Mouse (Mus musculus) hematopoietic stem cell, adult 5-6 weeks (primary cell): ENCODE measurements around the gene Mccc1. TPM values are rescaled to one million over a fixed set of nuclear protein-coding genes. Genes with fewer than 3 reads are reported as not detected.

Experiments
- ATAC-seq, 2 experiments: fragments of 125-278 bp in 1 of 2; replicated peaks in 1 of 2; 2 replicates each; pipeline ENCODE4 v1.8.0; 2016 to 2017; ENCODE audit warnings: inconsistent platforms in 2 of 2, mild to moderate bottlenecking in 2 of 2, moderate number of reproducible peaks in 2 of 2, low read depth in 1 of 2, moderate TSS enrichment in 1 of 2; ENCODE audit not compliant: low FRiP score in 2 of 2, poor library complexity in 2 of 2, severe bottlenecking in 2 of 2, insufficient read depth in 1 of 2, low TSS enrichment in 1 of 2
- total RNA-seq: library from RNA; stranded (forward); fragments of 172-1452, 232-1000 nt; gene quantifications from 2 replicates; pipeline ENCODE4 v1.2.3, GENCODE M21; 2017

Mccc1 gene
- 6.9 and 18.2 TPM in 2 replicates for total RNA-seq

DNA sequence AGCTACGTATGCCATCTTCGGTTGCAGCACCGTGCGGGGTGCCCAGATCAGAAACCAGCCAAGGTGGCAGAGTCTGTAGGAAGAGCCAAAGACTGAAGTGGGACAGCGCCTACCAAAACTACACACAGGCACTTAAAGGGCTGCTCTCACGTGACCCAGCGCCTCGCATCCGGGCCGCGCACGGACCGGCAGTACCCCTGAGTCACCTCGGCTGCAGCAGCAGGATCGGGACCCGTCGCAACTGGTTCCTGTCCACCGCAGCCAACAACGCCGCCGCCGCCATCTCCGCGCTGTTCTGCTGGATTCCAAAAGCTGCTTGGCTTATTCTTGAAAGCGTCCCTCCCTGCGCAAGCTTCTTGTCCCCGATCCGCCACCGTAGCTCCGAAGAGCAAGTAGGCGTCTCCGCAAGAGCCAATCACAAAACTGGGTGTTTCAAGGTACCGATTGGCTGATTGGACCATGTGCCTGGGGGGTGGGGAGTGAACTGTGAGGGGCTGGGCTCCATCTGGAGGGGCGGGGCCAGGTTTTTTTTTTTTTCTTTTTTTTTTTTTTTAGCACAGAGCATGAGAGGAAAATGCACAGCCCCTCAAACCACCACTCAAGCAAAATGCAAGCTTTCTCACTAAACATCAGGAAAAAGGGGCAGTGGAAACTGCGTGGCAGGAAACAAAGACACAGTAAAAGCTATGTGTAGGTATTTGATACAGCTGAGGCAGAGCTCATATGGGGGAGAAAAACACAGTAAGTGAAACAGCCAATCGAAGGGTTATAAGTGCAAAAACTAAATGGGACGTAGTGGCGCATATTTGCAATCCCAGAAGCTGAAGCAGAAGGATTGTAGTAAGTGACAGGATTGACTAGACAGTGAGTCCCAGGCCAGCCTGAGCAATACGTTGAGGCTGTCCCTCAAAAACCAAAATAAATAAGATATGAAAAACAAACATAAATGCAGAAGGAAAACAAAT, at the start of gene Mccc1:
TSS of gene Mccc1 (minus strand) at position 404 of the 965 bp plus-strand sequence.
- ATAC-seq, result peak; percentile 99

GRCm38 (mm10) chr3:36049106-36049505, 48.6 kb upstream of the Mccc1 start:
- no peak for ATAC-seq

DNA sequence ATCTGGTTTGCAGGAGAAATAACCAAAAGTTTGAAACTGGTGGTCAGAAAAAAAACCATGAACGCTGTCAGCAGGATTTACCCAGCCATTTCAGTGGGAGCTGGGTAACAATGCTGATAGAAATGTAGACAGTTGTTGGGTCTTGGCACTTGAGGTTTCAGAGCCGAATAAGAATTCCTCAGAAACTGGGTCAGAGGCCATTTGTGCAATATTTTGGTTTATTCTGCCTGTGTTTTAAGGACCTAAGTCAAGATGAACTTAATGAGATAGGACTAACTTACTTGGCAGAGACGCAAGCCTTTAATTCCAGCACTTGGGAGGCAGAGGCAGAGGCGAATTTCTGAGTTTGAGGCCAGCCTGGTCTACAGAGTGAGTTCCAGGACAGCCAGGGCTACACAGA, 44.6 kb upstream of the Mccc1 start:
- no peak for ATAC-seq

DNA sequence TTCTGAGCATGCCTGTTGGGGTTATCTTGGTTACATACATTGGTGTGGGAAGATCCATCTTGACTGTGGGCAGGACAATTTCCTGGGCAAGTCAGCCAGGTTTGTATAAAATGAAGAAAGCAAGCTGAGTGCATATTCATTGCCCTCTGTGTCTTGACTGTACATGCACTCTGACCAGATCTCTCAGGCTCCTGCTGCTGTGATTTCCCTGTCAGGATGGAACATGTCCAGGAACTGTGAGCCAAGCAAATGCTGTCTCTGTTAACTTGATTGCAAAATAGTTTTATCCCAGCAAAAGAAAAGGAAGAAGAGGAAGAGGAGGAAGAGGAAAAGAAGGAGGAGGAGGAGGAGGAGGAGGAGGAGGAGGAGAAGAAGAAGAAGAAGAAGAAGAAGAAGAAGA, 44.0 kb upstream of the Mccc1 start:
- ATAC-seq, result no peak

- ATAC-seq, result no peak
Measured at GRCm38 (mm10) chr3:36031740-36032510, 31.4 kb upstream of the Mccc1 start.

DNA sequence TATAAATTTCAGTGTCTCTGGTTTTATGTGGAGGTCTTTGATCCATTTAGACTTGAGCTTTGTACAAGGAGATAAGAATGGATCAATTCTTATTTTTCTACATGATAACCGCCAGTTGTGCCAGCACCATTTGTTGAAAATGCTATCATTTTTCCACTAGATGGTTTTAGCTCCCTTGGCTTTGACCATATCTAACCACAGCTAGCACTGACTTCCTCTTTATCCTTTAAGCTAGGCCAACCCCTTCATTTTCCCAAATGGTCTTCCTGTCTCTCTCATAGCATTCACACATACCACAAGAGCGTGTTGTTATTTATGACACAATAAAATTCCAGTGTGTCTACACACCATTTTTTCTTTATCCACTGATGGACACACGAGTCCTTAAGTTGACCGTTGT, 29.5 kb upstream of the Mccc1 start:
- ATAC-seq, result peak; percentile 62 to 76

DNA sequence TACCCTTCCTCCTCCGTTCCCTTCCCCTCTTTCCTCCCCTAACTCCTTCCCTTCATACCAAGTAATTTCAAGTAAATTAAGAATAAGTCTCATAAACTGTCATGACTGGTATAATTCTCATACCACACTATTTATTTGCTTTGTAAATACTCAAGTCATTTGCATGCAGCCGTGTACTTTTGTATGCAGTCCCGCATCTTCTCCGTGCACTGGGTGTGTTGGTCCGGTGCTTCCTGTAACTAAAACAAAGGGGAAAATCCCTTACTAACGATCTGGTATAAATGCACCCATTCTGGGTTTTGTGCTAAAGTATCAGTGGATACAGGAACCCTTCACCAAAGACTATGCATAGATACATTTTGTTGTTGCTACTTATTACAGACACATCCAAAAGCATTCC, 25.3 kb upstream of the Mccc1 start:
- no peak for ATAC-seq

GRCm38 (mm10) chr3:36011239-36011638, 10.8 kb upstream of the Mccc1 start:
- no peak for ATAC-seq

GRCm38 (mm10) chr3:36008411-36009154, 8.1 kb upstream of the Mccc1 start:
- no peak for ATAC-seq

DNA sequence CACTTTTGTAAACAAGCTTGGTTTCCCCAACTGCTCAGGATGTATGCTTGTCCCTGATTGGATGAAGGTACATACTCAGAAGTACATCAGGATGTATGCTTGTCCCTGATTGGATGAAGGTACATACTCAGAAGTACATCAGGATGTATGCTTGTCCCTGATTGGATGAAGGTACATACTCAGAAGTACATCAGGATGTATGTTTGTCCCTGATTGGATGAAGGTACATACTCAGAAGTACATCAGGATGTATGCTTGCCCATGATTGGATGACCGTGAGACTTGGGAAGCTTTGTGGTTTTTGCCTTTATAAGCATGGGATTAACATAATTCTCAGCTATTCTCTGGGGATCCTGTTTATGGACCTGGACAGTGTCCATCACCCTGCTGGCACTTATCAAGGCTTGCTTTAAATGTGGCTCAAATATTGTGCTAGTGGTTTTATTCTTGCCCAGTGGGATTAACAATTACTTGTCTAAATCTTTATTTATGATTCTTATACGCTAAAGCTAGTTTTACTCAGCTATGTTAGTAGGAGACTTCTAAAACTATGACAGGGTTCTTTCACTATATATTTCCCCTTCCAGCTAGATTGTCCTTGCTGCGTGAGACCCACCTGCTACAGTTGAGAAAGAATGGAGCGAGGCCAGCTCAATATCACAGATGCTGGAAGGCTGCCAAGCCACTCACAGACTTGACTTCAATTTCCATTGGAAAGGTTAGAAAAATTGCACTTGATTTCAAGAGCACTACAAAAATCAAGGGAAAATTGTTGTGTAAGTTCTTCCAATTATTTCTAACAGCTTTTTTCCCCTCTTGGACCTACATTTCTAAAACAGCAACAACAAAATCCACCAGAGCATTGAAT, 3.8 kb upstream of the Mccc1 start:
- ATAC-seq, result no peak

GRCm38 (mm10) chr3:35994552-35995531, 5.6 kb downstream of the Mccc1 start:
- ATAC-seq, result no peak

- no peak for ATAC-seq
Measured at GRCm38 (mm10) chr3:35990715-35991114, 9.8 kb downstream of the Mccc1 start.

DNA sequence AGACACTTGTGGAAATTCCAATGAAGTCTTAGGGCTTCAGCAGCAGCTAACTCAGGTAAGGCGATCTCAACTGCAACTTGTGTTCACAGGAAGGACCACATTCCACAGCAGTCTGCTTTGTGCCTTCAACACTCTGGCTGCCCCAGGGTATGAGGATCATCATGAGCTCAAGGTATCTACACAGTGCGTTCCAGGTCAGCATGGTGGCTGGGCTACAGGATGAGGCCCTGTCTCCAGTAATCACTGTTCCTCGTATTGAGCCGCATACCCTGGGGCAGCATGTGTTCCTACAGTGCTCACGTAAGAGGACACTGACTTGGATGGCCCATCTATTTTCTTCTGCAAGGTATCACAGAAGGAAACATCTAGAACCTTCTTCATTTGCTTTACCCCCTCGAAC, 12.4 kb downstream of the Mccc1 start:
- no peak for ATAC-seq

DNA sequence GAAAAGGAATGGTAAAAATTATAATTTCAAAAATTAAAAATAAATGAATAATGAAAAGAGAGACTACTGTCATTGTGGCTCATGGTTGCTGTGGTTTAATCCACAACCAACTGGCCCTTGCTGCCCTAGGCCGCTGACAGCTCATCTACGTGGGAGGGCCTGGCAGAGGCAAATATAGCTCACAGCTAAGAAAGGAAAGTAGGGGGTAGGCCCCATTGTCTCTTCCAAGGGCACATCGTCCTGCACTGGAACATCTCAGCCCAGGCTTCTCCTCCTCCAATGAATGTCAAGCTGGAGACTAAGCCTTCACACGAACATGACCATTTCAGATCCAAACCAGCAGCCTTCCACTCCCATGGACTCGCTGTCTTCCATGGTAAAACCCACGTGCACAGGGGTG, 14.2 kb downstream of the Mccc1 start:
- ATAC-seq, result no peak

GRCm38 (mm10) chr3:35973551-35973950, 26.9 kb downstream of the Mccc1 start:
- peak; percentile 83 to 86; a peak in 3 of 4 replicates for ATAC-seq

DNA sequence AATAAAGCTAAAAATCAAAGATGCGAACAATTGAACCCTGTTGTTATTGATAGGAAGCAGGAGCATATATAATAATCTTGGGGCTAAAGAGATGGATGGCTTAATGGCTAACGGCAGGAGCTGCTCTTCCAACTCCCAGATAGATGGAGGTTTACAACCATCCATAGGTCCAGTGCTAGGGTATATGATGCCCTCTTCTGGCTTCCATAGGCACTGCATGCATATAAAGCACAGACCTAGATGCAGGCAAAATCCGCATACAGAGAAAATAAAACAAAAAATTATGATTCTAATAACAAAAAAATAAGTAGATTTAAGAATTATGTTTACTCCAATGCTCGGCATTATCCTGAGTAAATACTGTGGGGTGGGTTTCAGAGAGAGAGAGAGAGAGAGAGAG, 27.5 kb downstream of the Mccc1 start:
- peak; percentile 66 to 77; a peak in 3 of 4 replicates for ATAC-seq
